Mouse (Mus musculus) heart, postnatal 10 days (tissue): ENCODE data around the gene Scg3. TPM values are rescaled to one million over a fixed set of nuclear protein-coding genes. Genes with fewer than 3 reads are reported as not detected.
"Not testable (repeated sequence)": the region's sequence is repeated elsewhere in the genome, so short reads cannot be mapped to it uniquely, and the experiment has no call there.

Experiments
- DNase-seq, 2 experiments: peaks; one replicate each; pipeline ENCODE4 v3.0.0; 2021
- intact Hi-C: fragments of 180-260 bp; cut with DNase I; formaldehyde crosslinking; loops from one replicate; pipeline ENCODE4 v1.15.1; 2025
- total RNA-seq, 2 experiments: library from RNA; stranded (reverse); gene quantifications; 2 replicates each; pipeline ENCODE4 v1.2.3; 2021

Scg3 gene
- total RNA-seq, 2 experiments from 2014 or later: 0.32 to 0.86 TPM

GRCm38 (mm10) chr9:75630823-75631454 lies 52.9 kb downstream of the Scg3 start:
- intact Hi-C loops: no loop called here
- peak in 1 of 2 experiments; percentile 8 for DNase-seq

GRCm38 (mm10) chr9:75626308-75626604 lies 57.6 kb downstream of the Scg3 start:
- no peak for DNase-seq

GRCm38 (mm10) chr9:75625556-75626307 lies 58.1 kb downstream of the Scg3 start, which contains the start of gene Lysmd2:
Gene Lysmd2, plus strand, starts transcription at chr9:75625741.
- intact Hi-C loops: no loop called here
- DNase-seq: peak; percentile 79 to 80

More at GRCm38 (mm10) chr9:75626308-75626604, 57.6 kb downstream of the Scg3 start:
- intact Hi-C loops: no loop called here

- intact Hi-C loops: no loop called here
- DNase-seq: no peak
Observed at GRCm38 (mm10) chr9:75624983-75625555, 58.8 kb downstream of the Scg3 start.

- DNase-seq: no peak
- intact Hi-C loops: no loop called here
Observed at GRCm38 (mm10) chr9:75621428-75621827, 62.4 kb downstream of the Scg3 start.

- DNase-seq, intact Hi-C loops: not testable (repeated sequence)
Observed at GRCm38 (mm10) chr9:75619761-75620160, 64.1 kb downstream of the Scg3 start.

GRCm38 (mm10) chr9:75618836-75619400 lies 64.9 kb downstream of the Scg3 start:
- intact Hi-C loops: no loop called here

GRCm38 (mm10) chr9:75616560-75616959 lies 67.3 kb downstream of the Scg3 start:
- intact Hi-C loops: no loop called here
- DNase-seq: no peak

More at GRCm38 (mm10) chr9:75618836-75619400, 64.9 kb downstream of the Scg3 start:
- no peak for DNase-seq

- intact Hi-C loops: no loop called here
- DNase-seq: peak; percentile 54 to 61
Observed at GRCm38 (mm10) chr9:75610571-75611493, 73.0 kb downstream of the Scg3 start, which contains the start of gene Tmod2. Gene Tmod2, minus strand, starts transcription at chr9:75611325.

GRCm38 (mm10) chr9:75609965-75610364 lies 73.9 kb downstream of the Scg3 start:
- intact Hi-C loops: no loop called here
- no peak for DNase-seq

- no peak for DNase-seq
- intact Hi-C loops: no loop called here
Observed at GRCm38 (mm10) chr9:75609505-75609904, 74.4 kb downstream of the Scg3 start.

- no peak for DNase-seq
Observed at GRCm38 (mm10) chr9:75607496-75607895, 76.4 kb downstream of the Scg3 start.

GRCm38 (mm10) chr9:75601510-75601909 lies 82.3 kb downstream of the Scg3 start:
- peak in 1 of 2 experiments; percentile 18 for DNase-seq
- intact Hi-C loops: no loop called here

More at GRCm38 (mm10) chr9:75607496-75607895, 76.4 kb downstream of the Scg3 start:
- intact Hi-C loops: no loop called here

- DNase-seq: peak; percentile 15 to 27
- intact Hi-C loops: no loop called here
Observed at GRCm38 (mm10) chr9:75600166-75600934, 83.5 kb downstream of the Scg3 start.

GRCm38 (mm10) chr9:75599191-75599841 lies 84.5 kb downstream of the Scg3 start:
- peak; percentile 19 to 30 for DNase-seq
- intact Hi-C loops: no loop called here

GRCm38 (mm10) chr9:75597596-75597995 lies 86.3 kb downstream of the Scg3 start:
- intact Hi-C loops: no loop called here
- DNase-seq: no peak

GRCm38 (mm10) chr9:75597036-75597435 lies 86.8 kb downstream of the Scg3 start:
- DNase-seq: no peak
- intact Hi-C loops: no loop called here

GRCm38 (mm10) chr9:75593481-75593880 lies 90.4 kb downstream of the Scg3 start:
- intact Hi-C loops: no loop called here
- DNase-seq: no peak
